Mouse (Mus musculus) CH12.LX (cell line): ENCODE data around the gene Ccdc172. TPM values are rescaled to one million over a fixed set of nuclear protein-coding genes. Genes with fewer than 3 reads are reported as not detected.

Experiments used
- DNase-seq: peaks from one replicate; pipeline ENCODE4 v3.0.0-alpha.2; 2013; ENCODE audit errors: extremely low read depth
- H3K27ac ChIP-seq: 2 replicates; pipeline ENCODE4 v1.5.1; 2012; ENCODE audit warnings: low read depth, mild to moderate bottlenecking, control low read depth, moderate library complexity; ENCODE audit not compliant: insufficient read depth
- H3K27me3 ChIP-seq: replicated peaks from 2 replicates; pipeline ENCODE3; 2012; ENCODE audit warnings: inconsistent platforms
- H3K36me3 ChIP-seq, 2 experiments: replicated peaks in 1 of 2; 2 replicates each; pipeline versions ENCODE3 to v1.6.1; 2012; ENCODE audit warnings: inconsistent platforms in 1 of 2, low read length in 1 of 2, mild to moderate bottlenecking in 1 of 2, mixed read lengths in 1 of 2, moderate library complexity in 1 of 2; ENCODE audit not compliant: control insufficient read depth in 1 of 2, insufficient read depth in 1 of 2
- H3K4me1 ChIP-seq, 2 experiments: 2 replicates each; pipeline ENCODE4 v1.6.1; 2012; ENCODE audit warnings: inconsistent platforms in 1 of 2, moderate library complexity in 1 of 2; ENCODE audit not compliant: insufficient read depth in 2 of 2, control insufficient read depth in 1 of 2
- H3K4me2 ChIP-seq: 2 replicates; pipeline ENCODE4 v1.6.1; 2012; ENCODE audit warnings: low read depth, mild to moderate bottlenecking, control low read depth; ENCODE audit not compliant: poor library complexity, insufficient read depth, severe bottlenecking
- H3K4me3 ChIP-seq, 3 experiments: fragments of 150-350 bp in 1 of 3; sonication (generic) in 1 of 3; replicated peaks in 1 of 3; 2 replicates each; pipeline versions ENCODE3 to v1.5.1; 2011 to 2012; ENCODE audit warnings: low read depth in 2 of 3, low read length in 2 of 3, mild to moderate bottlenecking in 2 of 3, moderate library complexity in 2 of 3, control low read depth in 1 of 3, improper control_type of control experiment in 1 of 3, inconsistent platforms in 1 of 3, mixed read lengths in 1 of 3; ENCODE audit not compliant: poor library complexity in 1 of 3
- H3K79me2 ChIP-seq: replicated peaks from 2 replicates; pipeline ENCODE4 v1.6.1; 2012; ENCODE audit warnings: mild to moderate bottlenecking, moderate library complexity; ENCODE audit not compliant: control insufficient read depth, poor library complexity, insufficient read depth, severe bottlenecking; ENCODE audit errors: extremely low read depth
- H3K9ac ChIP-seq: 2 replicates; pipeline ENCODE4 v1.6.1; 2012; ENCODE audit warnings: low read depth, mild to moderate bottlenecking, control low read depth, moderate library complexity; ENCODE audit not compliant: insufficient read depth
- H3K9me3 ChIP-seq: replicated peaks from 2 replicates; pipeline ENCODE3; 2012; ENCODE audit warnings: low read length, inconsistent platforms, mixed read lengths
- CHD1 ChIP-seq: IDR thresholded peaks from 2 replicates; pipeline ENCODE4 v1.6.1; 2012; ENCODE audit warnings: low read depth, low read length, improper control_type of control experiment, inconsistent platforms
- CHD2 ChIP-seq: IDR thresholded peaks from 2 replicates; pipeline ENCODE4 v1.6.1; 2011; ENCODE audit warnings: low read length, improper control_type of control experiment
- E2F4 ChIP-seq: IDR thresholded peaks from 2 replicates; pipeline ENCODE4 v1.6.1; 2011; ENCODE audit warnings: low read depth, low read length, improper control_type of control experiment; ENCODE audit not compliant: insufficient replicate concordance
- ELF1 ChIP-seq: IDR thresholded peaks from 2 replicates; pipeline ENCODE4 v1.6.1; 2014; ENCODE audit warnings: low read depth, mild to moderate bottlenecking, inconsistent platforms, low read length, improper control_type of control experiment
- EP300 ChIP-seq: IDR thresholded peaks from 2 replicates; pipeline ENCODE4 v1.6.1; 2011; ENCODE audit warnings: low read length, improper control_type of control experiment
- ETS1 ChIP-seq: conservative IDR thresholded peaks from 2 replicates; pipeline ENCODE4 v1.6.1; 2012; ENCODE audit warnings: low read depth, mild to moderate bottlenecking, inconsistent platforms, low read length, improper control_type of control experiment, moderate library complexity
- IRF4 ChIP-seq: IDR thresholded peaks from 2 replicates; pipeline ENCODE4 v1.6.1; 2014; ENCODE audit warnings: low read depth, mild to moderate bottlenecking, inconsistent platforms, low read length, improper control_type of control experiment
- JUN ChIP-seq: IDR thresholded peaks from 2 replicates; pipeline ENCODE4 v1.6.1; 2011; ENCODE audit warnings: low read depth, mild to moderate bottlenecking, low read length, improper control_type of control experiment, moderate library complexity; ENCODE audit not compliant: insufficient read depth
- MAFK ChIP-seq: IDR thresholded peaks from 2 replicates; pipeline ENCODE4 v1.6.1; 2011; ENCODE audit warnings: low read length, improper control_type of control experiment; ENCODE audit not compliant: insufficient replicate concordance
- MAZ ChIP-seq: IDR thresholded peaks from 2 replicates; pipeline ENCODE4 v1.6.1; 2012; ENCODE audit warnings: low read depth, mild to moderate bottlenecking, inconsistent platforms, low read length, improper control_type of control experiment, moderate library complexity
- NRF1 ChIP-seq: IDR thresholded peaks from 2 replicates; pipeline ENCODE4 v1.6.1; 2014; ENCODE audit warnings: low read depth, mild to moderate bottlenecking, inconsistent platforms, low read length, improper control_type of control experiment, moderate library complexity
- POLR2A ChIP-seq: IDR thresholded peaks from 2 replicates; pipeline ENCODE4 v1.6.1; 2011; ENCODE audit warnings: low read depth, mild to moderate bottlenecking, improper control_type of control experiment, low read length
- POLR2AphosphoS2 ChIP-seq: IDR thresholded peaks from 2 replicates; pipeline ENCODE4 v1.6.1; 2011; ENCODE audit warnings: low read depth, low read length, improper control_type of control experiment
- RCOR1 ChIP-seq: conservative IDR thresholded peaks from 2 replicates; pipeline ENCODE4 v1.6.1; 2012; ENCODE audit warnings: low read depth, mild to moderate bottlenecking, inconsistent platforms, low read length, improper control_type of control experiment
- SIN3A ChIP-seq: IDR thresholded peaks from 2 replicates; pipeline ENCODE4 v1.6.1; 2012; ENCODE audit warnings: low read length, improper control_type of control experiment, inconsistent platforms
- SMC3 ChIP-seq: IDR thresholded peaks from 2 replicates; pipeline ENCODE4 v1.6.1; 2011; ENCODE audit warnings: low read depth, low read length, improper control_type of control experiment
- TCF12 ChIP-seq: IDR thresholded peaks from 2 replicates; pipeline ENCODE4 v1.6.1; 2014; ENCODE audit warnings: low read depth, mild to moderate bottlenecking, inconsistent platforms, low read length, improper control_type of control experiment
- UBTF ChIP-seq: IDR thresholded peaks from 2 replicates; pipeline ENCODE4 v1.6.1; 2012; ENCODE audit warnings: low read depth, mild to moderate bottlenecking, inconsistent platforms, low read length, improper control_type of control experiment, moderate library complexity
- USF1 ChIP-seq: IDR thresholded peaks from 2 replicates; pipeline ENCODE4 v1.6.1; 2014; ENCODE audit warnings: low read depth, mild to moderate bottlenecking, inconsistent platforms, low read length, improper control_type of control experiment
- USF2 ChIP-seq: conservative IDR thresholded peaks from 2 replicates; pipeline ENCODE4 v1.6.1; 2011; ENCODE audit warnings: low read depth, low read length, improper control_type of control experiment
- ZC3H11A ChIP-seq: IDR thresholded peaks from 2 replicates; pipeline ENCODE4 v1.6.1; 2012; ENCODE audit warnings: low read depth, mild to moderate bottlenecking, inconsistent platforms, low read length, improper control_type of control experiment
- ZNF384 ChIP-seq: IDR thresholded peaks from 2 replicates; pipeline ENCODE4 v1.6.1; 2012; ENCODE audit warnings: low read depth, low read length, improper control_type of control experiment, inconsistent platforms
- dilution Hi-C: fragments of 300-500 bp; cut with MboI; formaldehyde crosslinking; loops from 2 replicates; pipeline ENCODE4 v1.14.3; 2020; ENCODE audit warnings: low sequenced_read_pairs; ENCODE audit not compliant: extremely low pct_unique_long_range_greater_than_20kb, extremely low pct_ligation_motif_present
- in situ Hi-C: fragments of 300-500 bp; cut with MboI; formaldehyde crosslinking; loops from 3 replicates; pipeline ENCODE4 v1.14.3; 2019; ENCODE audit warnings: low sequenced_read_pairs, low pct_ligation_motif_present, low pct_unique_long_range_greater_than_20kb, mixed read lengths
- polyA plus RNA-seq: library from polyadenylated mRNA; unstranded; fragments of >175 nt; gene quantifications from 2 replicates; pipeline ENCODE4 v1.2.1, GENCODE M21; 2012; ENCODE audit warnings: low read depth; ENCODE audit not compliant: insufficient read length
- total RNA-seq, 2 experiments: library from RNA; depleted of rRNA; stranded (reverse); fragments of 300-350 nt in 1 of 2; fragments of >200 nt in 1 of 2; gene quantifications; 2 replicates each; pipeline ENCODE4 v1.2.3; 2012 to 2014

Gene Ccdc172
- total and polyA plus RNA-seq, 3 experiments, result not detected

DNA sequence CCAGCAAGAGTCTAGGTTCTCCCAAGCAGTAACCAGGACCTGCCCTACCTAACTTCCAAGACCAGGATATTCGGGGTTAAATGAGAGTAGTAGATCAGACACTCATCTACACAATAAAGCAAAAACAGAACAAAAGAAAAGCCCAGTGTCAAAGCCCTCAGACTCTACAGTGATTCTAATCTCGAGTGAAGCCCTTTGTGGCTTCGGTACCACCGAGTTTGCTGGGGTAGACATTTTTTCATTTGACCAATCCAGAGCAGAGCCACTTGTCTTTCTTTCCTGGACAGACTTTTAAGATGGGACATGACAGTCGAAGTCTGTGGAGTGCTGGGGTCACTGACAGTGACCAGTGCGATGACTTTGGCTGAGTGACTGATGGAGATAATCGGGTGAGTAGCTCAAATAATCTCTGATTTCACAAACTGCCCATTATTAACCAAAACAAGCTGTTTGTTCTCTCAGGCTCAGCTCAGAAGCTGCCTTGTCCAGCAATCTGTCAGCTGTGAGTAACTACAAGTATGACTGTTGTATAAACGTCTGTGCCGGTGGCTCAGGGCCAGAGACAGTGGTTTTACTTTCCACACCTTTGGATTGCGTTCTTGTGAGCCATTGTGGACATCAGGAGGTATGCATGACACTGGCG, 60.8 kb downstream of the Ccdc172 start:
- Histone ChIP-seq H3K27ac (no peak overlapping the region), H3K27me3 (no peaks in the 10 kb centered on the region), H3K79me2 (no peaks in the 10 kb centered on the region), H3K4me3 (no peak overlapping the region), H3K9me3 (no peaks in the 10 kb centered on the region), H3K9ac (no peak overlapping the region), H3K4me2 (no peak overlapping the region; the same call in 1 of the 2 replicates), H3K4me1 (peaks cover 2 to 4% of the 10 kb centered on the region in 2 experiments; a peak in 1 of 4 replicates), H3K36me3 (no peaks in the 10 kb centered on the region)
- in situ Hi-C loops, result no loop called here
- dilution Hi-C loops, result no loop called here
- no peak for DNase-seq
- no peak for TF ChIP-seq JUN
- no peak for TF ChIP-seq USF2
- no peak for TF ChIP-seq SIN3A
- TF ChIP-seq IRF4, result no peak
- TF ChIP-seq ETS1, result no peak
- TF ChIP-seq USF1, result no peak
- TF ChIP-seq POLR2A, result no peak
- TF ChIP-seq MAFK, result no peak
- TF ChIP-seq UBTF, result no peak
- TF ChIP-seq ELF1, result no peak
- no peak for TF ChIP-seq EP300
- no peak for TF ChIP-seq TCF12
- no peak for TF ChIP-seq CHD2

DNA sequence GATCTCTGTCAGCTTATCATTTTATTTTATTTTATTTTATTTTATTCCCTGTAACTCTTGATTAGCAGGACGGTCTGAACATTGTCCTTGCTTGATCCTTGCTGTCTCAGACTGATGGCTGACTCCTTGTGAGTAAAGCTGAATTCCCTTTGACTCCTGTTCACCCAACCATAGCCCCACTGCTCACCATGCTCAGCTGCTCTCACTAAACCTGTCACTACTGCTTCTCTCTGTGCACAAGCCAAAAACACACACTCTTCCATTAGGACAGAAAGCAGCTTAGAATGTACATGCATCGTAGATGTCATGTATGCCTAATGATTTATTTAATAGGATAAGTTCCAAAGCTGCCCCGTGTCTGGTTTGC, 61.3 kb downstream of the Ccdc172 start:
- no peak for DNase-seq
- no peak overlapping the region for H3K9ac ChIP-seq
- no peak for TF ChIP-seq UBTF
- no peak for TF ChIP-seq SMC3
- no peak for TF ChIP-seq MAZ
- TF ChIP-seq NRF1, result no peak
- TF ChIP-seq E2F4, result no peak
- no peak for TF ChIP-seq TCF12
- TF ChIP-seq ZNF384, result no peak
- no peak for TF ChIP-seq RCOR1
- TF ChIP-seq JUN, result no peak
- no peak for TF ChIP-seq CHD1
- TF ChIP-seq ZC3H11A, result no peak
- no peak for TF ChIP-seq SIN3A
- TF ChIP-seq IRF4, result no peak
- TF ChIP-seq USF2, result no peak
- no peak for TF ChIP-seq POLR2AphosphoS2
- no peaks in the 10 kb centered on the region for H3K27me3 ChIP-seq
- H3K9me3 ChIP-seq, result no peaks in the 10 kb centered on the region
- peaks cover 2 to 4% of the 10 kb centered on the region in 2 experiments; a peak in 1 of 4 replicates for H3K4me1 ChIP-seq
- H3K4me3 ChIP-seq, result no peak overlapping the region
- H3K4me2 ChIP-seq, result no peak overlapping the region
- H3K27ac ChIP-seq, result no peak overlapping the region
- no peaks in the 10 kb centered on the region for H3K79me2 ChIP-seq
- dilution Hi-C loops (no loop called here), in situ Hi-C loops (no loop called here)
- no peaks in the 10 kb centered on the region for H3K36me3 ChIP-seq
